Mouse (Mus musculus) gastrocnemius, postnatal 25 days (tissue): ENCODE measurements around the gene Afdn. TPM values are rescaled to one million over a fixed set of nuclear protein-coding genes. Genes with fewer than 3 reads are reported as not detected.
A peak's percentile ranks its signal among the peaks of the same experiment; 100 is the strongest.
"Not testable (repeated sequence)": the region's sequence is repeated elsewhere in the genome, so short reads cannot be mapped to it uniquely, and the experiment has no call there.

Source experiments
- DNase-seq: peaks from one replicate; pipeline ENCODE4 v3.0.0; 2022
- total RNA-seq, 2 experiments: library from RNA; stranded (reverse); gene quantifications; 1 replicate in 1 of 2; 2 replicates in 1 of 2; pipeline ENCODE4 v1.2.3; 2021

The Afdn gene
- total RNA-seq, 2 experiments from 2014 or later, result 47.4 to 50.9 TPM

- DNase-seq, result no peak
Measured at GRCm38 (mm10) chr17:13738916-13739315, 21.4 kb upstream of the Afdn start.

GRCm38 (mm10) chr17:13739981-13740380 lies 20.4 kb upstream of the Afdn start:
- no peak for DNase-seq

- DNase-seq, result no peak
Measured at GRCm38 (mm10) chr17:13740796-13741195, 19.5 kb upstream of the Afdn start.

GRCm38 (mm10) chr17:13741611-13742010 lies 18.7 kb upstream of the Afdn start:
- no peak for DNase-seq

- no peak for DNase-seq
Measured at GRCm38 (mm10) chr17:13742334-13742733, 18.0 kb upstream of the Afdn start.

- DNase-seq, result no peak
Measured at GRCm38 (mm10) chr17:13742941-13743708, 17.2 kb upstream of the Afdn start.

GRCm38 (mm10) chr17:13743709-13744079 lies 16.6 kb upstream of the Afdn start:
- no peak for DNase-seq

- no peak for DNase-seq
Measured at GRCm38 (mm10) chr17:13744219-13744618, 16.1 kb upstream of the Afdn start.

- no peak for DNase-seq
Measured at GRCm38 (mm10) chr17:13744824-13745223, 15.5 kb upstream of the Afdn start.

GRCm38 (mm10) chr17:13745373-13745772 lies 15.0 kb upstream of the Afdn start:
- no peak for DNase-seq

- DNase-seq, result no peak
Measured at GRCm38 (mm10) chr17:13746330-13746729, 14.0 kb upstream of the Afdn start.

- DNase-seq, result no peak
Measured at GRCm38 (mm10) chr17:13747681-13748080, 12.7 kb upstream of the Afdn start.

- no peak for DNase-seq
Measured at GRCm38 (mm10) chr17:13749027-13749426, 11.3 kb upstream of the Afdn start.

GRCm38 (mm10) chr17:13753918-13754317 lies 6.4 kb upstream of the Afdn start:
- DNase-seq, result no peak

GRCm38 (mm10) chr17:13754940-13755339 lies 5.4 kb upstream of the Afdn start:
- no peak for DNase-seq

GRCm38 (mm10) chr17:13758586-13758985 lies 1.8 kb upstream of the Afdn start:
- DNase-seq, result no peak

- DNase-seq, result no peak
Measured at GRCm38 (mm10) chr17:13759156-13759852, 1.0 kb upstream of the Afdn start.

GRCm38 (mm10) chr17:13760675-13761178 lies 388 bp downstream of the Afdn start:
- DNase-seq, result peak; percentile 27

GRCm38 (mm10) chr17:13761179-13761913 lies 1.0 kb downstream of the Afdn start, which contains the start of gene Tcte2:
Gene Tcte2 (minus strand): TSS chr17:13761825.
- DNase-seq, result peak; percentile 35

- no peak for DNase-seq
Measured at GRCm38 (mm10) chr17:13763819-13764218, 3.5 kb downstream of the Afdn start.

- not testable (repeated sequence) for DNase-seq
Measured at GRCm38 (mm10) chr17:13764911-13765310, 4.6 kb downstream of the Afdn start.

- no peak for DNase-seq
Measured at GRCm38 (mm10) chr17:13768531-13768930, 8.2 kb downstream of the Afdn start.

GRCm38 (mm10) chr17:13769256-13769655 lies 8.9 kb downstream of the Afdn start:
- DNase-seq, result no peak
